Mouse (Mus musculus) stomach, embryonic 14.5 days (tissue): Measurements from ENCODE around the gene Nhlh1. TPM values are rescaled to one million over a fixed set of nuclear protein-coding genes. Genes with fewer than 3 reads are reported as not detected.

Experiments used
- ATAC-seq: fragments of 200-750 bp; cut with Nextera tagmentation; 2 replicates; pipeline ENCODE4 v1.8.0; 2017; ENCODE audit warnings: low read depth, moderate TSS enrichment; ENCODE audit not compliant: insufficient number of reproducible peaks, insufficient read depth, low FRiP score
- H3K27ac ChIP-seq: fragments of 300-500 bp; sonication (generic); 2 replicates; pipeline ENCODE4 v1.5.1; 2014; ENCODE audit warnings: mild to moderate bottlenecking, low read length, moderate library complexity, mixed read lengths
- H3K27me3 ChIP-seq: fragments of 300-500 bp; sonication (generic); 2 replicates; pipeline ENCODE4 v1.6.1; 2014; ENCODE audit warnings: low read length, control low read depth, mixed read lengths; ENCODE audit not compliant: control insufficient read depth, insufficient read depth
- H3K36me3 ChIP-seq: fragments of 300-500 bp; sonication (generic); 2 replicates; pipeline ENCODE4 v1.6.1; 2014; ENCODE audit warnings: mild to moderate bottlenecking, control low read depth, low read length, moderate library complexity, mixed read lengths; ENCODE audit not compliant: control insufficient read depth, insufficient read depth
- H3K4me1 ChIP-seq: fragments of 300-500 bp; sonication (generic); 2 replicates; pipeline ENCODE4 v1.6.1; 2014; ENCODE audit warnings: low read length, control low read depth, mixed read lengths; ENCODE audit not compliant: control insufficient read depth, insufficient read depth
- H3K4me2 ChIP-seq: fragments of 300-500 bp; sonication (generic); replicated peaks from 2 replicates; pipeline ENCODE4 v1.6.1; 2014; ENCODE audit warnings: low read depth, low read length, control low read depth
- H3K4me3 ChIP-seq: fragments of 300-500 bp; sonication (generic); 2 replicates; pipeline ENCODE4 v1.5.1; 2014; ENCODE audit warnings: low read depth, low read length, control low read depth
- H3K9ac ChIP-seq: fragments of 300-500 bp; sonication (generic); replicated peaks from 2 replicates; pipeline ENCODE4 v1.6.1; 2014; ENCODE audit warnings: low read depth, mild to moderate bottlenecking, control low read depth, low read length, moderate library complexity, mixed read lengths
- H3K9me3 ChIP-seq: fragments of 300-500 bp; sonication (generic); 2 replicates; pipeline ENCODE4 v1.6.1; 2016; ENCODE audit warnings: low read depth, low read length, control low read depth; ENCODE audit not compliant: control insufficient read depth
- WGBS: fragments of 180-500 bp; shearing (Covaris S2); extraction: QIAGEN DNeasy Blood & Tissue Kit; methylation state at CpG from one replicate; pipeline ENCODE4 v1.1.7; 2014; 5-methylcytosine and 5-hydroxymethylcytosine counted together
- polyA plus RNA-seq: library from polyadenylated mRNA; unstranded; fragments of >200 nt; fragmentation: Nextera tagmentation; extraction: Ambion mirVana; gene quantifications from 2 replicates; pipeline ENCODE4 v1.2.1, GENCODE M21; 2014

The Nhlh1 gene
- polyA plus RNA-seq, 1 experiment from 2014 or later = not detected

DNA sequence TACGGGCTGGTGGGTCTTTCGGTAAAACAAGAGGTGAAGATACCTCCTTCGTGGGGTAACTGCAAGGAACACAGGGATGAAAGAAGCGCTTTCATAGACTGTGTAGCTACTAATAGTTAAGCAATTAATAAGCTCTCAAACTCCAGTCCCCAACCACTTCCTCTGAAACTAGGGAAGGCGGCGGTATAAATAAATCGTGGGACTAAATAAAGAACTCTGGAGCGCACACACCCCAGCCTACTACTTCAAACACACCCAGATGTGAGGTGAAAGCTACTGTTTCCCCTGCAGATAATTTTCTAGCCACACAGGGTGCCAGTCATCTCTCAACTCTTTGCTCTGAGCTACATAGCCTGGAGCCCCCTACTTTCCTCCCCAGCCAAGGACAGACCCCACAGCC, 41.3 kb downstream of the Nhlh1 start:
- Histone ChIP-seq H3K9me3 (no peaks in the 10 kb centered on the region), H3K36me3 (peaks cover 14% of the 10 kb centered on the region), H3K9ac (no peak overlapping the region), H3K4me2 (no peak overlapping the region), H3K27me3 (no peaks in the 10 kb centered on the region), H3K4me3 (no peak overlapping the region), H3K4me1 (peaks cover 31% of the 10 kb centered on the region; the same call in 1 of the 2 replicates), H3K27ac (no peak overlapping the region; the same call in 1 of the 2 replicates)
- no peak for ATAC-seq
- 55% methylated on average over 8 of the region's 8 CpGs for WGBS

DNA sequence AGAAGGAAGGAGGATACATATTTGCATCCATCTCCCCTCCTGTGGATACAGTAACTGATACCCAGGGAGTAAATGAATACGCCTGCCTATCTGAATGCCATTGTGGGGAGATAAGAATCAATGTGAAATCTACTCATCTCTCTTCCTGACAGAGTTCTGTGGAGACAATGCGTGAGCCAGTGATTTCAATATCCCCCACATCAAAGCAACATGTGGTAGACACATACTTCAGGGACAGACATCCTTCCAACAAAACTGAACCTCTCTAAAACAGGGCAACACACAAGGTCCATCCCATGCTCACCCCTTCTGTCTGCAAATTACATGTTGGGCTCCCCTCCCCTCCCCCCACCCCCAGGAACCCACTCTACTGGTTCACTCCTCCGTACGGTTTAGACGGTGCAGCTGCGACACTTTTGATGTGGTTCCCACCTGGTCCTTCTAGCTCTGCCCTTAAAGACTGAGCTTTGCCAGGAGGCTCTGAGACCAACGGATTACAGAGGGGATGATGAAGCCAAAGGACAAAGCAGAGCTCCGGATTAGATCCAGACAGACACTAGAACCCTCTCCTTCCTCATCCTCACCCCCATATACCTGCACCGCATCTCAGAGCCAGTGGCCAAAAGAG, 41.9 kb downstream of the Nhlh1 start:
- H3K4me2 ChIP-seq = no peak overlapping the region
- no peaks in the 10 kb centered on the region for H3K27me3 ChIP-seq
- peaks cover 31% of the 10 kb centered on the region; the same call in 1 of the 2 replicates for H3K4me1 ChIP-seq
- no peak overlapping the region for H3K27ac ChIP-seq
- H3K9me3 ChIP-seq = no peaks in the 10 kb centered on the region
- no peak overlapping the region for H3K4me3 ChIP-seq
- H3K9ac ChIP-seq = no peak overlapping the region
- H3K36me3 ChIP-seq = peaks cover 21% of the 10 kb centered on the region
- ATAC-seq = no peak
- WGBS = 63% methylated on average over 9 of the region's 9 CpGs

DNA sequence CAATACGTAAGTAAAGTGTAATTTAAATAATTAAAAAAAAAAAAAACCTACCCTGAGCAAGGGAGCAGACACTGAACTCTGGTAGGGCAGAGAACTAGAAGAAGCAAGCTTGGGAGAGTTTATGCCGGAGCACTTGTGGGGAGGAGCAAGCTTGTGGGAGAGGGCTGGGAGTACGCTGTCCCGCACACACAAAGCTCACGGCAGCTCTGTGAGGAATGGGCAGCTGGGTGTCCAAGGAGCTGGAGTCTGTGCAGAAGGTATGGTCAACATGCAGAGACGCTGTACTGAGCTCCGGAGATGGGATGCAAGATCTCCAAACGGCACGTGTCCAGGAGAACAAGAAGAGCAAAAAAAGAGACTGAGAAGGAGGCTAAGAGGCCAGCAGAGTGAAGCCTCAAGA, 42.6 kb downstream of the Nhlh1 start:
- Histone ChIP-seq H3K4me3 (no peak overlapping the region), H3K9me3 (no peaks in the 10 kb centered on the region), H3K4me1 (peaks cover 27% of the 10 kb centered on the region; the same call in 1 of the 2 replicates), H3K36me3 (peaks cover 27% of the 10 kb centered on the region), H3K4me2 (no peak overlapping the region), H3K27ac (no peak overlapping the region), H3K9ac (no peak overlapping the region), H3K27me3 (no peaks in the 10 kb centered on the region)
- no peak for ATAC-seq
- WGBS = 73% methylated on average over 9 of the region's 9 CpGs

DNA sequence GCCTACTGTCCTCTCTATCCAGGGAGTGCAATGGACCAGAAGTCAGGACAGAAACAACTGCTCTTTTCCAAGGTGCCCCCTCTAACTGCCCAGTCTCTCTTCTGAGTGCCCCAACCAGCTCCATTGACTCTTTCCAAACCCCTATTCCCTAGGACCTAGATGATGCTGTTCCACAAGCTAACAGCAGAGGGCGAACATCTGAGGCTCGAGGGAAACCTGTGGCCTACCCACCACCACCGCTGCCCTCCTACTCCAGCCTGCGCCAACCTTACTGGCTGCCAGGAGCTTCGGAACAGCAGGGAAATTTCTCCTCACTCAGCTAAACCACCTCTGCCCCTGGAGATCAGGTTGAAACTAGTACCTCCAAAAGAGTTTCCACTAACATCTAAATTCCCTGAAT, 45.3 kb downstream of the Nhlh1 start:
- no peak for ATAC-seq
- H3K4me2 ChIP-seq = no peak overlapping the region
- WGBS = 17% methylated on average over 5 of the region's 5 CpGs
- no peak overlapping the region for H3K27ac ChIP-seq
- H3K4me3 ChIP-seq = no peak overlapping the region
- H3K4me1 ChIP-seq = peaks cover 9% of the 10 kb centered on the region; the same call in 1 of the 2 replicates
- H3K36me3 ChIP-seq = peaks cover 48% of the 10 kb centered on the region
- H3K9me3 ChIP-seq = no peaks in the 10 kb centered on the region
- H3K9ac ChIP-seq = no peak overlapping the region
- H3K27me3 ChIP-seq = no peaks in the 10 kb centered on the region

DNA sequence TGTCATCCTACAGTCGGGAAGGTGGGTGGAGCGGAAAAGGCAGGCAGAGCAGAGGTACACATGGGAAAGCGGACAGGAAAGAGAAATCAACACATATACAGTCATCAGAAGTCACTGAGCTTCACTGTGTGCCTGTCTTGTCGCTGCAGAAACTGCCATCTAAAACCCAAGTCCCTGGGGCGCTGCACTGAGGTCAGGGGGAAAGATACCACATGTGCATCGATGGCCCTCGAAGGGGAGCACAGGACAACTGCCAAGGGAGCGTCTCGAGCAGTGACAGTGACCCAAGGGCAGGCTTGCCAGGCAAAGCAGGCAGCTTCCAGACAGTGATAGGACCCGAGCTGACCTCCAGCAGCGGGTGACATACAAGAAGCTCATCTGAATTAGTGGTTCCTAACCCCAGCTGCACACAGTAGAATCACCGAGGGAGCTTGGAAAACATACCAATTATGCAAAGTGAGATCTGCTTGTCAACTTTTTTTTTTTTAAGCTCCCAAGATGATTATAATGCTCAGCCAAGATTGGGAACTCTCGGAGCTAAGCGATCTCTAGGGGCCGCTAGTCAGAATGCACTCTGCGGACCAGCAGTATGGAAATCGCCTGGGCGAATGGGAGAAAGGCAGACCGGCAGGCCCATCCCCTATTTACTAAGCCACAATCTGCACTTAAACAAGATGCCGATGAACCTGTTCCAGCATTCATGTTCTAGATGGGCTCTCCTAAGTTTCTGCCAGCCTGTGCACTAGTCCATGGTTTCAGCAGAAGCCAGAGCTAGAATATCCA, 47.1 kb downstream of the Nhlh1 start:
- H3K4me3 ChIP-seq = no peak overlapping the region
- H3K9me3 ChIP-seq = no peaks in the 10 kb centered on the region
- ATAC-seq = no peak
- H3K4me1 ChIP-seq = no peaks in the 10 kb centered on the region
- H3K27me3 ChIP-seq = no peaks in the 10 kb centered on the region
- no peak overlapping the region for H3K9ac ChIP-seq
- peaks cover 63% of the 10 kb centered on the region for H3K36me3 ChIP-seq
- no peak overlapping the region for H3K4me2 ChIP-seq
- 95% methylated on average over 20 of the region's 20 CpGs for WGBS
- H3K27ac ChIP-seq = no peak overlapping the region

DNA sequence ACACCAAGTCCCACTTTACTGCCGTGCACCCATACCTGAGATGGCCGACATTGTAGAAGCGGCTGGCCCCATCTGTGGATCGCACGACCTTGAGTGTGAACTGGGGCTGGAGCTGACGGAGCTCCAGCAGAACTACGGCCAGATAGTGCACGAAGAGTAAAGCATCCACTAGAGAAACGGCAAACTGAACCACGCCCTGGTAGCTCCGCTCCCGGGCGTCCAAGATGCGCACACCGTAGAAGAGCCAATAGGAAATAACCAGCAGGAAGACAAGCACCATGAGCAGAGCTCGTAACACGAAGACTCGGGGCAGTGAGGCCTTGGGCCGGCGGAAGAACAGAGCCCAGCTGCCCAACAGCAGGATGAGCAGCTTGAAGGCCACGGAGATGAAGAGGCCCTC, 48.0 kb downstream of the Nhlh1 start:
- Histone ChIP-seq H3K27ac (no peak overlapping the region), H3K4me1 (no peaks in the 10 kb centered on the region), H3K9me3 (no peaks in the 10 kb centered on the region), H3K4me3 (no peak overlapping the region), H3K27me3 (no peaks in the 10 kb centered on the region), H3K36me3 (peaks cover 71% of the 10 kb centered on the region), H3K4me2 (no peak overlapping the region), H3K9ac (no peak overlapping the region)
- WGBS = 96% methylated on average over 21 of the region's 21 CpGs
- no peak for ATAC-seq

DNA sequence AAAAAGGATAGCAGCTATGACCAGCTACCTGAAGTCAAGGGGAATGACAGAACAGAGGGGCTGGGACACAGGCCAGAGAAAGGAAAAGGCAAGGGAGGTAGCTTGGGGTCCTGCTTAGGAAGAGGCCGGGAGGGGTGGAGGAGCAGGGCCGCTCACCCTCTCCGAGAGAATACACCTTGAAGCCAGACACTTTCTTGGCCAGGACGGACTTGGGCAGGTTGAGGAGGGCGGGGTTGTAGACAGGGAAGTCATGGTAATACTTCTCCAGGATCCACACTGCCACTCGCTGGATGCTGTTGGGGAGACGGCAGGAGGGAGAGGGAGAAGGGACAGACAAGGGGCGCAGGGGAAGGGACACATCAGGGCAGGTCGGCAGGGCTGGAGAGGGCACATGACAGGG, 49.0 kb downstream of the Nhlh1 start:
- Histone ChIP-seq H3K9ac (no peak overlapping the region), H3K27ac (no peak overlapping the region), H3K4me1 (no peaks in the 10 kb centered on the region), H3K27me3 (no peaks in the 10 kb centered on the region), H3K9me3 (no peaks in the 10 kb centered on the region), H3K36me3 (peaks cover 74% of the 10 kb centered on the region), H3K4me2 (no peak overlapping the region), H3K4me3 (no peak overlapping the region)
- WGBS = 80% methylated on average over 9 of the region's 9 CpGs
- ATAC-seq = no peak

DNA sequence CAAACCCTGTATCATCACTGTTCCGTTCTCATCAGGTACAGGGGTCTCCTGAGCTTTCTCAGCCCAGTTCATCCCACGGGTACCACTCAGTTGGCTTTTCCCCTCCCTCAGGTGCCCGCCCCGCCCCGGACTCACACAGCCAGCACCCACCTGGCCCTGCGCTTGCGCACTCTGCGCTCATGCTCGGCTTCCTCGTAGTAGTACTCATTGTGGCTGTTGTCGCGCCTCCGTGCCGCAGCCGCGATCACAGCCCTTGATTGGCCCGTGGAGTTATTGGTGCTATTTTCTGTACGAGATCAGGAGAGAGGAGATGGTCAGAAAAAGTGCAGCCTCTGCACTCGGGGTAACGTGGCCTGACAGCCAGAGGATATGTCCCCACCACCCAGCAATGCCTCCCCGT, 49.6 kb downstream of the Nhlh1 start:
- Histone ChIP-seq H3K27me3 (no peaks in the 10 kb centered on the region), H3K9ac (no peak overlapping the region), H3K4me3 (no peak overlapping the region), H3K9me3 (no peaks in the 10 kb centered on the region), H3K4me1 (no peaks in the 10 kb centered on the region), H3K4me2 (no peak overlapping the region), H3K36me3 (peaks cover 73% of the 10 kb centered on the region), H3K27ac (no peak overlapping the region)
- 95% methylated on average over 21 of the region's 21 CpGs for WGBS
- no peak for ATAC-seq
